Mouse (Mus musculus) layer of hippocampus, postnatal 25 days (tissue): ENCODE results near the gene Mrc1. TPM values are rescaled to one million over a fixed set of nuclear protein-coding genes. Genes with fewer than 3 reads are reported as not detected.

Experiments
- microRNA-seq, 2 experiments: library from miRNA; unstranded; fragments of <30 nt; microRNA quantifications; one replicate each; pipeline ENCODE4 v1.2.0; 2021
- total RNA-seq, 2 experiments: library from RNA; stranded (reverse); gene quantifications; 2 replicates each; pipeline ENCODE4 v1.2.3; 2021

Mrc1 gene
- total RNA-seq, 2 experiments from 2014 or later: 3.7 TPM

Small RNAs within 50 kb of the gene (microRNA-seq; reads per million reads assigned to microRNA genes)
- 0.74 to 1.2 reads per million in 2 experiments for gene Mir511

Other genes starting within 250 kb of the Mrc1 start
- gene Hacd1, start 173.3 kb upstream of the Mrc1 start, total RNA-seq: 10 to 100 TPM; 18.1 to 21.8 TPM
- gene Stam, start 155.3 kb upstream of the Mrc1 start, total RNA-seq: 100 to 1,000 TPM in 1 of 2 experiments, 10 to 100 TPM in 1; 85.4 to 100 TPM
- under 1 TPM; 0.15 to 0.19 TPM for gene Tmem236, start 54.9 kb upstream of the Mrc1 start, total RNA-seq
- gene Slc39a12, start 158.9 kb downstream of the Mrc1 start, total RNA-seq: 10 to 100 TPM; 40.2 to 46.2 TPM